Mouse (Mus musculus) MEL (cell line): ENCODE measurements around the gene Egf.

Source experiments
- BHLHE40 ChIP-seq: IDR thresholded peaks from 2 replicates; pipeline ENCODE4 v1.6.1; 2012; ENCODE audit warnings: low read depth, mild to moderate bottlenecking, inconsistent platforms, low read length, improper control_type of control experiment, borderline replicate concordance
- CTCF ChIP-seq, 3 experiments: IDR thresholded peaks in 2 of 3; conservative IDR thresholded peaks in 1 of 3; 2 replicates each; pipeline ENCODE4 v1.5.1; 2011 to 2012; ENCODE audit warnings: low read length in 3 of 3, low read depth in 2 of 3, mild to moderate bottlenecking in 2 of 3, improper control_type of control experiment in 1 of 3, inconsistent platforms in 1 of 3, mixed read lengths in 1 of 3, moderate library complexity in 1 of 3; ENCODE audit not compliant: control insufficient read depth in 1 of 3, insufficient read depth in 1 of 3, poor library complexity in 1 of 3, severe bottlenecking in 1 of 3
- ELF1 ChIP-seq: IDR thresholded peaks from 2 replicates; pipeline ENCODE4 v1.6.1; 2014; ENCODE audit warnings: low read depth, mild to moderate bottlenecking, inconsistent platforms, low read length, improper control_type of control experiment, moderate library complexity
- EP300 ChIP-seq, 2 experiments: IDR thresholded peaks; 2 replicates each; pipeline ENCODE4 v1.6.1; 2011; ENCODE audit warnings: improper control_type of control experiment in 2 of 2, low read length in 2 of 2, low read depth in 1 of 2, mild to moderate bottlenecking in 1 of 2
- GATA1 ChIP-seq: IDR thresholded peaks from 2 replicates; pipeline ENCODE4 v1.6.1; 2011; ENCODE audit warnings: low read depth, low read length, improper control_type of control experiment
- MAX ChIP-seq: IDR thresholded peaks from 2 replicates; pipeline ENCODE4 v1.6.1; 2011; ENCODE audit warnings: low read length, improper control_type of control experiment
- MYC ChIP-seq: IDR thresholded peaks from 2 replicates; pipeline ENCODE4 v1.6.1; 2011; ENCODE audit warnings: low read depth, mild to moderate bottlenecking, low read length, improper control_type of control experiment, moderate library complexity
- POLR2A ChIP-seq, 2 experiments: IDR thresholded peaks; 2 replicates each; pipeline ENCODE4 v1.6.1; 2011 to 2012; ENCODE audit warnings: low read length in 2 of 2, mild to moderate bottlenecking in 2 of 2, control low read depth in 1 of 2, improper control_type of control experiment in 1 of 2, low read depth in 1 of 2, moderate library complexity in 1 of 2; ENCODE audit not compliant: control insufficient read depth in 1 of 2, insufficient read depth in 1 of 2, poor library complexity in 1 of 2
- POLR2AphosphoS2 ChIP-seq: IDR thresholded peaks from 2 replicates; pipeline ENCODE4 v1.6.1; 2011; ENCODE audit warnings: low read length, improper control_type of control experiment
- SMC3 ChIP-seq: IDR thresholded peaks from 2 replicates; pipeline ENCODE4 v1.6.1; 2011; ENCODE audit warnings: low read depth, low read length, improper control_type of control experiment
- ZC3H11A ChIP-seq: IDR thresholded peaks from 2 replicates; pipeline ENCODE4 v1.6.1; 2012; ENCODE audit warnings: low read depth, mild to moderate bottlenecking, inconsistent platforms, low read length, improper control_type of control experiment

- peak; percentile 29 to 86 (median 64); a peak in 5 of 6 replicates for TF ChIP-seq CTCF (IDR thresholded peaks at IDR 0.05 in 2 of 3, conservative IDR thresholded peaks at IDR 0.05 in 1 of 3; ENCODE audit: control insufficient read depth in 1 of 3, insufficient read depth in 1 of 3, low read depth in 2 of 3, low read length in 3 of 3, poor library complexity in 1 of 3, severe bottlenecking in 1 of 3)
- TF ChIP-seq POLR2A (IDR thresholded peaks at IDR 0.05; ENCODE audit: control insufficient read depth in 1 of 2, insufficient read depth in 1 of 2, low read depth in 1 of 2, low read length in 2 of 2, poor library complexity in 1 of 2), result no peak
- TF ChIP-seq MYC, result no peak
- TF ChIP-seq GATA1, result no peak
- TF ChIP-seq POLR2AphosphoS2, result no peak
- no peak for TF ChIP-seq MAX
- TF ChIP-seq SMC3, result peak; percentile 94
- TF ChIP-seq ZC3H11A, result peak; percentile 96
- no peak for TF ChIP-seq BHLHE40
- no peak for TF ChIP-seq ELF1
- no peak for TF ChIP-seq EP300 (IDR thresholded peaks at IDR 0.05; ENCODE audit: low read depth in 1 of 2, low read length in 2 of 2)
Observed at GRCm38 (mm10) chr3:129686698-129687333, 68.3 kb downstream of the Egf start.
